Mouse (Mus musculus) kidney, adult 9 months (tissue): ENCODE measurements at regions not wholly inside any gene's neighbourhood (a gene's known extent, or its start where the extent isn't known, plus 50 kb on each side); places are given as distances from the start of the nearest gene placed in this dataset.

Source experiments
- DNase-seq: peaks from one replicate; pipeline ENCODE4 v3.0.0; 2022

- peak; percentile 6 for DNase-seq
These were observed 50.3 kb upstream of the 3425401B19Rik start for GRCm38 (mm10) chr14:32735356-32735755.
